Mouse (Mus musculus): ENCODE data around the gene Sdsl.

Gene Sdsl

GRCm38 (mm10) chr5:120493873-120494395 is 21.3 kb upstream of the Sdsl start:
- peak; percentile 50 to 67 for DNase-seq

GRCm38 (mm10) chr5:120493440-120493839 is 20.8 kb upstream of the Sdsl start:
- DNase-seq = no peak

- DNase-seq = peak; percentile 54 to 83
Measured at GRCm38 (mm10) chr5:120492437-120492836, 19.8 kb upstream of the Sdsl start.

GRCm38 (mm10) chr5:120490679-120491192 is 18.1 kb upstream of the Sdsl start:
- DNase-seq = peak; percentile 74 to 79

GRCm38 (mm10) chr5:120487844-120488243 is 15.2 kb upstream of the Sdsl start:
- no peak for DNase-seq

GRCm38 (mm10) chr5:120483399-120483798 is 10.8 kb upstream of the Sdsl start:
- no peak for DNase-seq

- no peak for DNase-seq
Measured at GRCm38 (mm10) chr5:120481205-120481604, 8.6 kb upstream of the Sdsl start.

GRCm38 (mm10) chr5:120479538-120479937 is 6.9 kb upstream of the Sdsl start:
- DNase-seq = no peak

GRCm38 (mm10) chr5:120477993-120478392 is 5.4 kb upstream of the Sdsl start:
- DNase-seq = no peak

- DNase-seq = no peak
Measured at GRCm38 (mm10) chr5:120476296-120476695, 3.7 kb upstream of the Sdsl start, which contains the start of gene Sds. Sds (plus strand) TSS chr5:120476526.

GRCm38 (mm10) chr5:120475861-120476260 is 3.3 kb upstream of the Sdsl start:
- no peak for DNase-seq

- no peak for DNase-seq
Measured at GRCm38 (mm10) chr5:120473361-120473760, 751 bp upstream of the Sdsl start.

GRCm38 (mm10) chr5:120471538-120471937 is 1.1 kb downstream of the Sdsl start:
- DNase-seq = no peak

GRCm38 (mm10) chr5:120468830-120469229 is 3.8 kb downstream of the Sdsl start:
- no peak for DNase-seq

GRCm38 (mm10) chr5:120468336-120468735 is 4.3 kb downstream of the Sdsl start:
- DNase-seq = no peak

- peak in 1 of 2 experiments; percentile 48 for DNase-seq
Measured at GRCm38 (mm10) chr5:120467026-120467425, 5.6 kb downstream of the Sdsl start.

- DNase-seq = no peak
Measured at GRCm38 (mm10) chr5:120465860-120466259, 6.8 kb downstream of the Sdsl start.

- peak; percentile 63 to 77 for DNase-seq
Measured at GRCm38 (mm10) chr5:120465062-120465461, 7.5 kb downstream of the Sdsl start.

GRCm38 (mm10) chr5:120464321-120464720 is 8.3 kb downstream of the Sdsl start:
- DNase-seq = peak in 1 of 2 experiments; percentile 68

GRCm38 (mm10) chr5:120461902-120462301 is 10.7 kb downstream of the Sdsl start:
- no peak for DNase-seq

- DNase-seq = peak in 1 of 2 experiments; percentile 46
Measured at GRCm38 (mm10) chr5:120459133-120459532, 13.5 kb downstream of the Sdsl start.

- peak; percentile 87 to 95 for DNase-seq
Measured at GRCm38 (mm10) chr5:120457628-120458027, 15.0 kb downstream of the Sdsl start.

GRCm38 (mm10) chr5:120456841-120457554 is 15.6 kb downstream of the Sdsl start:
- peak in 1 of 2 experiments; percentile 30 for DNase-seq

- DNase-seq = no peak
Measured at GRCm38 (mm10) chr5:120456253-120456652, 16.4 kb downstream of the Sdsl start.
